Mouse (Mus musculus): ENCODE data around the gene Tbc1d19.

Tbc1d19 gene

DNA sequence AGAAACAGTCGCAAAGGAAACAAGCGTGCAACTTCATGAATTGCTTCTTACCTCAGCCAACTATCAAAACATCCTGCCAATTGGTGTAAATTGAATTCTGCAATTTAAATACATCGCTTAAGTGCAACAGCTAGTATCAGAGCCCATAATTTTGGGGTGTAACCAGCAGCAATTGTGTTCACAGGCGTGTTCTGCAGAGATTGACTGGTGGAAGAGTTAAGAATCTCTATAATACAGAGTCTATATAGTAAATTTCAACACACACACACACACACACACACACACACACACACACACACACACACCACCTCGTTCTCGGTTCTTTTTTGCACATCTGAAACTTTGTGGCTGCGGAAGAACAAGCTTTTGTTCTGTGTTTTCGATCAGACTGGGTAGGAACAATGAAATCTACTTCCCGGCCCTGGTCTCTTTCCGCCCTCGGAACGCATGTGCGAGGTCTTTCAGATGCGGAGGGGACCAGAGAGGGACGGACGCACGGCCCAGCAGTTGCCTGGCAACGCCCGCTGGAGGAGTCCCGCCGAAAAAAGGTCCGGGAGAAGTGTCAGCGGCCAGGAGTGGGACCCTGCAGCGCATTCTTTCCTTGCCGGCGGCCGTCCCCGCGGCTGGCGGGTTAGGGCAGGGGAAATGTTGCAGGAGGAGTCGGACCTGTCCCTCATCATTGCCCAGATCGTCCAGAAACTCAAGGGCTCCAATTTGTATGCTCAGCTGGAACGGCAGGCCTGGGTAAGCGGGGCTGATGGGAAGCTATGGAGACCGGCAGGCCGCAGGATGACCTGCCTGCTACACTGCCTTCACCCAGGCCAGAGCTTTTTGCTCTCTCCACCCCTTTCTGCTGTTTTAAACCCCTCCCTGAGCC, at the start of gene Tbc1d19:
Gene Tbc1d19 (plus strand): TSS at position 492 of the 877 bp plus-strand sequence.
- peak; percentile 48 for DNase-seq (ENCODE audit: low read depth)

DNA sequence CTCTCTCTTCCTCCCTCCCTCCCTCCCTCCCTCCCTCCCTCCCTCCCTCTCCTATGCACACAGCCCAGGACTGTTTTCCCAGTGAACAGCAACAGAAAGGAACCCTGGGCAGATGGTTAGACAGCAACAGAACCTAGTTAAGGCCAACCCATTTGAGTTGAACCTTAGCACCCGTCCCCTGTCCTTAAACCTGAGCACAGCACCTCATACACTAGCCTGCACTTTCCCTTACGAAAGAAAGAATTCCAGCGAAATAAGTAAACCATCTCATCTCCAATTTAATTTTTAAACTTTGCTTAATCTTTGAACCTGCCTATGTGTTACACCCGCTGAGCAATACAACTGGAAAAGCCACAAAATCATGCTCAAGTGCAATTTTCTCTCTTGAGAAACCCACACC, 49.5 kb upstream of the Tbc1d19 start:
- DNase-seq (ENCODE audit: low read depth), result no peak

DNA sequence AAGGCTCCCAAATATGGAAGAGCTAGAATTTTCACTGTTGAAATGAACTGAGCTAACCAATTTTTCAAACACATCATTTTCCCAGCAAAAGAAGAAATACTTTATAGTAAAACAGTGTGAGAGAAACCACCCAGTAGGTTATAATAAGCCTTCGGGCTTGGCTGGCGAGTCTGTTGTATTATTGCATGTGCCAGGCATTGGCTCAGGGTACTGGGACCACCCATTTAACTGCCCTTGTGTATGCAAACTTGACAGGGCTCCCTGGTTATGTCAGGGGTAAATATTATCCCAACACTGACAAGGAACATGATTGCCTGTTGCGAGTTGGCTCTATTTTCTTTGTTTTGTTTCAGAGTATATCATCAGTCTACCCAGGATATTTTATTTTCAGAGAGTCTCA, 48.5 kb upstream of the Tbc1d19 start:
- DNase-seq (ENCODE audit: low read depth), result no peak

GRCm38 (mm10) chr5:53761346-53761745, 48.1 kb upstream of the Tbc1d19 start:
- no peak for DNase-seq (ENCODE audit: low read depth)

DNA sequence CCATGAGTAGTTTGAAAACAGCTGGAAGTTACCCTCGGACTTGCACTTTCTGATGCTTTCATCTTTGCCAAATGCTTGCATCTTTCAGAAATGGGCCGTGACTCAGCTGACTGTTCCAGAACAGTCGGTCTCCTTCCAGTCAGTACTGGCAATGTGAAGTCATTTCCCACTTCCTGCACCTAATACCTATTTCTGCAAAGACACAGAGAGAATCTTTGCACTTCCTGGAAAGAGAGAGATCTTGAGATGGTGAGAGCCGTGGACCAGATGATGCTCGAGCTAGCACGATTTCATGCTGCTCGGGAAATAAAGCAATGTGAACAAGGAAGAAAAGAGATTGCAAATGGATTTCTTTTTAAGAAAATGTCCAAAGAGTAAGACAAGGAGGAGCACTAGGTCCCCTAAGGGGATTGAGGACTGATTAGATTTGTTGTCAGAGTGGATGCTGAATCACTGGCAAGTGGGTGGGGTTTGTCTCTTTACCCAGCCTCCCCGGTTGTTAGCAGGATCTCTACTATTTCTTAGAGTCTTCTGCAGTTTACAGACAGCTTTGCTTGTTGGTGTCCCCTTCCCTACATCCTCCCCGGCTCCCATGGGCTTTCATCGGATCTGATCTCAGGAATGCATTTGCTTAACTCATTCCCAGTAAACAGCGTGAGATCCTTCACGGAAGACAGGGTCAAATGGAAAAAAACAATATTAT, 24.4 kb upstream of the Tbc1d19 start:
- no peak for DNase-seq (ENCODE audit: low read depth)

GRCm38 (mm10) chr5:53801379-53801778, 8.0 kb upstream of the Tbc1d19 start:
- peak; percentile 29 for DNase-seq (ENCODE audit: low read depth)

GRCm38 (mm10) chr5:53819711-53820110, 10.3 kb downstream of the Tbc1d19 start:
- DNase-seq (ENCODE audit: low read depth), result no peak

- DNase-seq (ENCODE audit: low read depth), result no peak
Measured at GRCm38 (mm10) chr5:53825886-53826285, 16.5 kb downstream of the Tbc1d19 start.

DNA sequence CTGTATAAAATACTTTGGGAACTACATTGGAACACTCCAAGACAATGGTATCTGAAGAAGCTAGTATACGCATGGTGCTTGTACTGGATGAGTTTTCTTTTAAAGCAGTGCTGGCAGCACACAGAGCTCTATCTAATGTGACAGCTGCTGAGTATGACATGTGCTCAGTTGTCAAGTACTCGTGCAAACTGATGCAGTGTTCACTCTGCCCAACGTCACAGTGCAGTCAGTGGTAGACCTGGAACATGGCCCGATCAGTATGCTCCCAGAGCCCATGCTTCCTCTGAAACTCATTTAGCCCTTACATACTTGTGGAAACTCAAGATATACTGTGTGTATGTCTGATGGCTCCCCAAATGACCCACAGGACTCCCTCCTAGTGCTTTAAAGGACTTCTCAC, 25.1 kb downstream of the Tbc1d19 start:
- no peak for DNase-seq (ENCODE audit: low read depth)

- DNase-seq (ENCODE audit: low read depth), result no peak
Measured at GRCm38 (mm10) chr5:53841256-53841655, 31.9 kb downstream of the Tbc1d19 start.

DNA sequence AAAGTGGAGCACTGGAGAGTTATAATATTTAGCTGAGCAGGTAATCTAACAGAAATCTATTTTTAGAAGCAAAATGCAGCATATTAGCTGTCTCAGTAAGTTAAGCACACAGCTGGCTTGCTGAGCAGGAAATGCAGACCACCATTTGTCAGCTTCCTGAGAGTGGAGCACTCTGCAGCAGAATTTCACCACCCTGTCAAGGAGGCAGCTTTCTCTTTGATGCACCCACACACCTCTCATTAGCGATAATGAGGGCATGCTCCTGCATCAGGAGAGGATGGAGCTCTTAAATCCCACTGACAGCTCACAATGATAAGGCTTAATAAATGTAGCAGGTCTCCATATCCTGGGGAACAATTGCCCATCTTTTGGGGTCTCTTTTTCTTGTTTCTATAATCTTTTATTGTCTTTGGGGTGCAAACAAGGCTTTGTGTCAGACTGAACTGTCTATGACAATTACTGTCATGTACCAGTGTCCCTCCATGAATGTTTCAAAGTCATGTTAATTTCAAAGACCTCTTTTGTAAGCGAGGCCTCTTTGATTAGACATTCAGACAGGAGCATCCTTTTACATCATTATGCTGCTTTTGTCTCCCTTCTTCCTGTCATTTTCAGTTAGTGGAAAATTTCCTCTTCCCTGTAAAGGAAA, 39.0 kb downstream of the Tbc1d19 start:
- DNase-seq (ENCODE audit: low read depth), result no peak

DNA sequence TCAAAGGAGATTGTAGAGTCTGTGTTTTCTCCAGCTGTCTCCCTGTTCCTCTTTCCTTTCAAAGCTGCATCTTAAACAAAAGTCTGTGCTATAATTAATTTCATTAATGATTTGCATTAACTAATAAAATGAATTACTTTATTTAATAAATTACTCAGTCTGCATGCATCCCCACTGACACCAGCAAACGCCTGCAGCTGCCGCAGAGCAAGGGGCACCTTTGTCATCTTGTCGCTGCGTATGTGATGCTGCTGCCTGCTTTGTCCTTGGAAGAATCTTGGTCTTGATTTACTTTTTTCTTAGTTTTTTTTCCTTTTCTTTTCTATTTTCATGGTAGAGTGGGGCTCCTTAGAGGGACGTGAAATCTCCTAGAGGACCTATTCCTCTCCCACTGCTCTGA, 43.2 kb downstream of the Tbc1d19 start:
- DNase-seq (ENCODE audit: low read depth), result no peak

GRCm38 (mm10) chr5:53854561-53854960, 45.2 kb downstream of the Tbc1d19 start:
- no peak for DNase-seq (ENCODE audit: low read depth)

DNA sequence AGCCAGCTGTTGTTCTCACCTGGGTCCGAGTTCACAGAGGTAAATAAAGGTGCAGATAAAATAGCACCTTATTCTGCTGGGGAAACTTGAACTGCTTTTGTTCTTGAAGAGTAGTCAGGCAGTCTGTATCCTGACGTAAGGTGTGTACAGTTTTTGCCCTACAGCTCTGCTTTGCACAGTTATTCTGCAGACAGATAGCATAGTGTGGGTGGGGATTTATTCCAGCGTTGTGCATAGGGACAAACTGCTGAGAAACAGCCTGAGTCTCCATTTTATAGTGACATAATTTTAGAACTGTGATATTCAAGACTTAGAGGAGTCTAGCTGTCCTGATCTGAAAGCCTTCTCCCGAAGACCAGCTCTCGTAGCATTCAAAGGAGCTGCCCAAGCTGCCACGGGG, 46.6 kb downstream of the Tbc1d19 start:
- DNase-seq (ENCODE audit: low read depth), result no peak

DNA sequence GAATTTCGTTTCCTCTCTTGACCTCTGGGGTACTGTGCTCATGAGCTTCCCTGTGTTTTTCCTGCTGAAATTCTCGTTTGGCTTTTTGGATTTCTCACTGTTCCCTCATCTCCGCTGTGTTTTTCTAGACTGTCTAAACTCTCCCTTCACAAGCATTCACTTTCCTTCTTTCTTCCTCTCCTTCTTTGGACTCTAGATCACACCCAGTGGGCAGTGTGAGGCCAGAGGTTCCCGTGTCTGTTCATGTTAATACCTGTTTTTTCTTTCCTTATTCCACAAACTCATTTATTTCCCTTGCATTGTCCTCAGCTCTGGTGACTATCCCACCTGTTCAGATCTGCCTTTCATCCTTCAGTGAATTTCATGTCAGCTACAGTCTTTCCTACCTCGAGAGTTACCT, 55.7 kb downstream of the Tbc1d19 start:
- no peak for DNase-seq (ENCODE audit: low read depth)

DNA sequence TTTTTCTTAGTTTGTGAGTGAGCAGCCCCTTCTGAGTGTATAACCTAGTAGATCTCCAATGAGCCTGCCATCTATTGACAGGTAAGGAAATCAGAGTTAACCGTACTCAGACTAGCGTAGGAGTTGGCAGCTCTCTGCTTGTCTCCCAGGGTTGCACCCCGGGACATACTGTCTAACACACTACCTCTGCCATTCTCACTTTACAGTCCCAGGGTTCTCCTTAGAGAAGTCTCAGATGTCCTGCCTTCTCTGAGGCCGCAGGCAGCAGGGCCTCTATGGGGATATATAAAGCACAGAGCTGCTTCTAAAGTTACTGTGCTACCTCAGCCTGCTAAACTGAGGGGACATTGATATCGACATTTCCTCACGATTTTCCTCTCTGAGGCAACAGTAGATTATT, 56.6 kb downstream of the Tbc1d19 start:
- no peak for DNase-seq (ENCODE audit: low read depth)

GRCm38 (mm10) chr5:53871665-53872312, 62.4 kb downstream of the Tbc1d19 start:
- DNase-seq (ENCODE audit: low read depth), result peak; percentile 13

DNA sequence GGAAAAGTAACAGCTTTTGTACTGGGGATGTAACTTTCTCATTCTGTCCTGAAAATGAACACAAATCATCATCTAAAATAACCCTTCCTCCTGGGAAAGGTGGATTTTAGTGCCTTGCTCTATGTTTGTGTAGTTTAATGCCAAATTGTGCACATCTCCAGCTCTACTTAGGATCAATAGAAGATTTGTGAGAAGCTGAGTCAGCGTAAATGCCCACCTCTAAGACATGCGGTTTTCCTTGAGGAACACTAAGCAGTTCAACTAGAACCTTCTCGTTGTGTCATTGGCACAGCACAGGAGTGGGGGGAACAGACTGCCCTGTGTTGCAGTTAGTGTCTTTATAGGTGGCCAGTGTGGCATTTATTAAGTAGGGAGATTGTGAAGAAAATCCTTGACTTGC, 65.6 kb downstream of the Tbc1d19 start:
- no peak for DNase-seq (ENCODE audit: low read depth)

DNA sequence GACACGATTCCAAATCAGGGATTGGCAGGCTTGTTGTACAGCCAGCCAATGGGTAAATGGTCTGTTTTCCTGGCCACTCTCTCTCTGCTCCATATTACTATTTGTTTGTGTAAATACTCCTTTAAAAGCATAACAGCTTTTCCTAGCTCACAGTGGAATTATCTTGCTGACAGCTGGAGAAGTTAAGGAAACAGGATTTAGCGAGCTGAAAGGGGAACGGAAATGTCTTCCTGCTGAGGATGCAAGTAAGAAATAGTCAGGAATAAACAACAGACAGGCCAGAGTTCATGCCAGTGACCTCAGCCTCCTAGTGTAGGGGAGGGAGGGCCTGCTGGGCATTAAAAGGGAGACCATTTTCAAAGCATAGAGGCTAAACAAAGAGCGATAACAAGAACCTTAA, 71.3 kb downstream of the Tbc1d19 start:
- DNase-seq (ENCODE audit: low read depth), result no peak

DNA sequence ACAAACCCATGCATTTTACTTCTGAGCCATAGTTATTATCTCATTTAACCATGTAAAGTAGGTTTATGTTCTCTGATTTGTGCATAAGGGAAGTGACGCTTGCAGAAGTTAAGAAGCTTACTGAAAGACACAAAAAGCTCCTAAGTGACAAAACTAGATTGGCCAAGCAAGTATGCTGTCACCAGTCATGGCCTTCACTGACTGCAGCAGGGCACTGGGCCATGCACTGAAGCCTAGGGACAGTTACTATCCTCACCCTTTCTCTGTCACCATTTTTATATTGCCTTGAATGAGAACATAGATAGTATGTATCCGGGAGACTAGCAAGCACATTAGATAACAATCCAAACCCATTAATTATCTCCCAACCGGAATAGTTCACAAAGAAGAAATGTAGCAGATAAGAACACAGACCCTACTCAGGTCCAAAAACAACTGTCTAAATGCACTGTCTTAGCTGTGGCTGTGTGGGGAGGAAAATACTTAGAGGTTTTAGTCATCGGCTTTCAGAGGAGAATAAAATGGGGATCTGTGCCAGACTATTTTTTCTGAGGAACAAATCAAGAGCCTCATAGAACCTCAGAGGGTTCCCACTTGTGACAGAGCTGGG, 72.1 kb downstream of the Tbc1d19 start:
- DNase-seq (ENCODE audit: low read depth), result peak; percentile 18

DNA sequence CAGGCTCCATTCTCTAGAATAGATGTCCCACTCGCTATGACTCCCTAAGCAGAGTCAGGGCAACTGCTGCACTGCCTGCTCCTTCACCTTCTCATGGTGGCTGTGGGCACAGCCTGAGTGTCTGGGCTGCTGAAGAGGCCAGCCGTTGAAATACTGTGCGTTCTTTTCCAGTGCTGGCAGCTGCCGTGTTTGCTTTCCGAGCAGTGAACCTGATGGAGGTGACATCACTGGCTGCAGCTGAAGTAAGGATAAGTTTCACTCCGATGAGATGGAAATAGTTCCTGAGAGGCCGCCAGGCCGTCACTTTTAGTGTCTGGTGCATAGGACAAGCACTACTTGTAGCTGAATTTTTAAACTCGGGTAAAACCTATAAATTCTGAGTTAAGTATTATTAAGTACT, 92.0 kb downstream of the Tbc1d19 start:
- no peak for DNase-seq (ENCODE audit: low read depth)

DNA sequence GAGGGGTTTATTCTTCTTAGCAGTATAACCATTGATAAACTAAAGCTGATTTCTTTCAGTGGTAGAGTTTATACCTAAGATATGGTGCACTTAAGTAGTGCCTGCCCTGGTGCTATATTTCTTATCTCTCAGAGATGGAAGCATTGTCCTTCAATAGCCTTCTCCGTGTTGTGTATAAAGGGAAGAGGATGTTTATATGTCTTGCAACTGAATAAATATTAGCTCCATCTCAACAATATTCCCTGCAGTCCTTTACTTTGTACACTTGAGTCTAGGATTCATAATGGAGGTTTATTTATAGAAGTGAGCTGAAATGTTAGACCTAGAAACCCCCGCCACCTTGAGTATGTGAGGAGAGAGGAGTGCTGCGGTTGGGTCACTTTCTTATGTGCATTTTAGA, 93.4 kb downstream of the Tbc1d19 start:
- DNase-seq (ENCODE audit: low read depth), result no peak

Data from fibroblast of lung, adult 2 months (primary cell).